Mouse (Mus musculus) kidney, postnatal 0 days (tissue): ENCODE measurements around the gene Pacrg. TPM values are rescaled to one million over a fixed set of nuclear protein-coding genes. Genes with fewer than 3 reads are reported as not detected.

Experiments used
- ATAC-seq: fragments of 200-750 bp; cut with Nextera tagmentation; replicated peaks from 2 replicates; pipeline ENCODE4 v1.8.0; 2017; ENCODE audit warnings: low read depth, moderate number of reproducible peaks, moderate TSS enrichment, moderate library complexity; ENCODE audit not compliant: low FRiP score
- DNase-seq: peaks from one replicate; pipeline ENCODE4 v3.0.0-alpha.2; 2016; ENCODE audit warnings: low spot score
- H3K27ac ChIP-seq: fragments of 300-500 bp; sonication (generic); 2 replicates; pipeline ENCODE4 v1.5.1; 2014; ENCODE audit warnings: mild to moderate bottlenecking
- H3K27me3 ChIP-seq: fragments of 300-500 bp; sonication (generic); 2 replicates; pipeline ENCODE4 v1.6.1; 2014; ENCODE audit warnings: low read length, mixed read lengths; ENCODE audit not compliant: insufficient read depth
- H3K36me3 ChIP-seq: fragments of 300-500 bp; sonication (generic); 2 replicates; pipeline ENCODE4 v1.6.1; 2014; ENCODE audit warnings: low read length, mixed read lengths; ENCODE audit not compliant: insufficient read depth
- H3K4me1 ChIP-seq: fragments of 300-500 bp; sonication (generic); replicated peaks from 2 replicates; pipeline ENCODE4 v1.6.1; 2014; ENCODE audit warnings: antibody characterized with exemption, low read length, mixed read lengths; ENCODE audit not compliant: insufficient read depth
- H3K4me2 ChIP-seq: fragments of 300-500 bp; sonication (generic); 2 replicates; pipeline ENCODE4 v1.6.1; 2014; ENCODE audit warnings: mild to moderate bottlenecking, low read length, moderate library complexity, mixed read lengths
- H3K4me3 ChIP-seq: fragments of 300-500 bp; sonication (generic); replicated peaks from 2 replicates; pipeline ENCODE4 v1.5.1; 2014; ENCODE audit warnings: low read depth, low read length
- H3K9ac ChIP-seq: fragments of 300-500 bp; sonication (generic); 2 replicates; pipeline ENCODE4 v1.6.1; 2014; ENCODE audit warnings: low read depth, low read length
- H3K9me3 ChIP-seq: fragments of 300-500 bp; sonication (generic); replicated peaks from 2 replicates; pipeline ENCODE4 v1.6.1; 2016; ENCODE audit warnings: low read length, inconsistent platforms, mixed read lengths
- CTCF ChIP-seq: IDR thresholded peaks from 2 replicates; pipeline ENCODE4 v1.5.1; 2016; ENCODE audit warnings: antibody characterized with exemption, low read depth, mild to moderate bottlenecking, moderate library complexity
- WGBS: fragments of 180-500 bp; shearing (Covaris S2); extraction: QIAGEN DNeasy Blood & Tissue Kit; methylation state at CpG from one replicate; pipeline ENCODE4 v1.1.7; 2014; 5-methylcytosine and 5-hydroxymethylcytosine counted together
- polyA plus RNA-seq: library from polyadenylated mRNA; unstranded; fragments of >200 nt; fragmentation: Nextera tagmentation; extraction: Ambion mirVana; gene quantifications from 2 replicates; pipeline ENCODE4 v1.2.1, GENCODE M21; 2015

Gene Pacrg
- polyA plus RNA-seq, 1 experiment from 2014 or later, result 3.1 TPM

DNA sequence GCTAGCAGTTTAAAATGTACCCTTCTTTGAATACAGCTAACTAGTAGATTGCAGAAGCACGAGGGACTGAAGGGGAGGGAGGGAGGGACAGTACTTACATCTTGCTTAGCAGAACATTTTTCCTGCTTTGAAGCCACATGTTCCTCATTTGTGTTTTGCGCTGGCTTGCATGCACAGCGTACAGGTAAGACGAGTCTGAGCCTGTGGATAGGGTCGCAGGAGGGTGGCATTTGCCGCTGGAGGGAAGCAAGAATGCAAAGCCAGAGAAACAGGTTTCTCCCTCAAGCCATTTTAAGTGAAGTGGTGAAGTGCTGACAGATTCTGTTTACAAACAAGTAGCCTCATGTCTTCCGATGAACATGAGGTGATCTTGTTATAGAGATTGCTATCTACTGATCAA, 306.6 kb downstream of the Pacrg start:
- TF ChIP-seq CTCF, result no peak
- Histone ChIP-seq H3K27ac (no peak overlapping the region), H3K9ac (no peak overlapping the region), H3K4me2 (no peak overlapping the region), H3K36me3 (no peaks in the 10 kb centered on the region), H3K4me1 (no peaks in the 10 kb centered on the region), H3K9me3 (no peaks in the 10 kb centered on the region), H3K27me3 (no peaks in the 10 kb centered on the region), H3K4me3 (no peak overlapping the region)
- ATAC-seq, result no peak
- no peak for DNase-seq
- 72% methylated on average over 7 of the region's 7 CpGs for WGBS

DNA sequence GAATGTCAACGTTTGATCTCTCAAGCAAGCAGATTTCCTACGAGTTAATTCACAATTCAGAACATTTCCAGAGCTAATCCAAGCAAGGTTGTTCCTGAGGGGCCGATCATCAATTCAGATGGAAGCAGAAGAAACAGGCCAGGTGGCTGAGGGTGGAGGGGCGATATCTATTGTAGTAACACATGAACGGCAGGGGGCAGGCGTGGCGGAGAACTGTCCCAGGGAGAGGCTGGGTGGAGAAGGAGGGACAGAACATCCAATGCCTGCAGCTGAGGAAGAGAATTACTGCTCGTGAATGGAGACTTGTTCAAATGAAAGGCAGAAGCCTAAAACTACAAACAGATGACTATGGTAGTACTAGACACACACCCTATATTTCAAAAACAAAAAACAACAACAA, 309.1 kb downstream of the Pacrg start:
- Histone ChIP-seq H3K9ac (no peak overlapping the region), H3K27me3 (no peaks in the 10 kb centered on the region), H3K9me3 (no peaks in the 10 kb centered on the region), H3K4me3 (no peak overlapping the region), H3K27ac (no peak overlapping the region), H3K4me1 (no peaks in the 10 kb centered on the region), H3K4me2 (no peak overlapping the region), H3K36me3 (no peaks in the 10 kb centered on the region)
- peak; percentile 68 for TF ChIP-seq CTCF
- DNase-seq (peak; percentile 69), ATAC-seq (no peak)
- 31% methylated on average over 8 of the region's 8 CpGs for WGBS

DNA sequence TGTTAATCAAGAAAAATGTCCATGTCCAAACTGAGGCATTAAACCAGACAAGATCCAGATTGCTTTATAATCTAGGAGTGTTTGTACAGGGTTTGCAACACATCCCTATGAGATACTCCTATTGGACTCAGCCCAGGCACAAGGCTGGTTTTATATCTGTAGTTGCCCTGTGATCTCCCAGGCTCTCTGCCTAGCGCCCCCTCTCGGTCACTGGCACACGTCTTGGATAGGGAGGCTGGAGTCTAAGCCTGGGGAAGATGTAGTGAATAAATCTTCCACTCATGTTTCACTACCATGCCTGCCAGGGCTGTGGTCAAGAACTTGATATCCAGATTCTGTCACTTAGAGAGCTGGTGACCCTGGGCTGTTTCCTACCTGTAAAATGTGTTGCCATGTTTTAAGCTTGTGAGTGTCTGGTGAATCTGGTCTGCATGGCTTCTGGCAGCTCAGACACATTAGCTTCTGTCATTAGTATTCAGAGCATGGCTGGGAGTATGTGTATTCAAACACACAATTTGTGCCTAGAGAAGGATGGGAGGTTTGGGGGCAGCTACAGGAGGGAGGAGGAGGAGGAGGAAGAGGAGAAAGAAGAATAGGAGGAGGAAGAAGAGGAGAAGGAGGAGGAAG, 310.7 kb downstream of the Pacrg start:
- Histone ChIP-seq H3K4me3 (no peak overlapping the region), H3K27ac (no peak overlapping the region), H3K36me3 (no peaks in the 10 kb centered on the region), H3K9me3 (no peaks in the 10 kb centered on the region), H3K27me3 (no peaks in the 10 kb centered on the region), H3K4me2 (no peak overlapping the region), H3K9ac (no peak overlapping the region), H3K4me1 (no peaks in the 10 kb centered on the region)
- DNase-seq (peak; percentile 43), ATAC-seq (no peak)
- 37% methylated on average over 3 of the region's 3 CpGs for WGBS
- peak; percentile 52 for TF ChIP-seq CTCF

DNA sequence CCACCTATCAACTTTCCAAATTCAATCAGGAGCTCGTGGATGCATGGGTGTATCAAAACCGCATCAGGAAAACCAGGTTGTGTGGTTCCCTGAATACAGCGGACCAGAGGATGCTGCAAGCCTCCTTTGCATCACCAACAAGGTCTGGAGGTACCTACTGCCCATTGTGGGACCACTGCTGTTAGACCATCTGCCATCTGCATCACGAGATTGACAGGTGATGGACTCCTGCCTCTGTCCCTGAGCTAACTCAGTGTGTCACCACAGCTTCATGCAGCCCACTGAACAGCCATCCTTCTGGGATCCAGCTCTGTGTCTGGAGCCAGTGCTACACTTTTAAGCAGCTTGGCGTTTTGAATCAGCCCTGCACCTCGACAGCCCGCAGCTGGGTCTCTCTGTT, 318.8 kb downstream of the Pacrg start:
- no peaks in the 10 kb centered on the region for H3K36me3 ChIP-seq
- no peak overlapping the region for H3K4me3 ChIP-seq
- H3K9ac ChIP-seq, result no peak overlapping the region
- DNase-seq, result no peak
- no peak overlapping the region for H3K27ac ChIP-seq
- WGBS, result 87% methylated on average over 7 of the region's 7 CpGs
- H3K27me3 ChIP-seq, result no peaks in the 10 kb centered on the region
- H3K4me1 ChIP-seq, result no peaks in the 10 kb centered on the region
- no peak overlapping the region for H3K4me2 ChIP-seq
- TF ChIP-seq CTCF, result no peak
- no peak for ATAC-seq
- no peaks in the 10 kb centered on the region for H3K9me3 ChIP-seq

DNA sequence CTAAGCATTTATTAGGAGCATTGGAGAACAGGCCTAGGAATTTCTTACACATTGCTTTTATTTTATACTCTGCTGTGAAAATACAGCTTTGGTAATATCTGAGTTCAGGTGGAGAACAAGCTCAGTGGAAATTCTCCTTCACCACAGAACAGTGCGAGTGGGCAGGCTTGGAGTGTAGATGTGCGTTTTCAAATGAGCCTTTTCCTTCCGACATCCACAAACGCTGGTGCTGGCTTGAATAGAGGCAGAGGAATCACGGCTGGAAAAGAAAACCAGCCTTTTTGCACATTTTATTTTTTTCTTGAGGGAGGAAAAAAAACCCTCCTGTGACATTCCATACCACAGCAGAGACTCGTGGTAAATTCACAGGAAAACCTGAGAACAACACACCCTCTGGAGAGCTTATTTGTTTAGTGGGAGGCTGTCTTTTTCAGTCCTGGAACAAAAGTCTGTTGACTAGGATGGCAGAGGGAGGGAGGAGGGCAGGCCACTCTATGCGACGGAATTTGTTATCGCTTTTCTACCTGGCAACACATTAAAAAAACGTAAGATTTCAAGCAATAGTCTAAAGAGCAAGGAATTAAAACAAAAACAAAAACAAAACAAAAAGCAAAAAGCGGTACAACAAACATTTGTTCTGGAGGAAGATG, 320.5 kb downstream of the Pacrg start:
- no peak overlapping the region for H3K4me2 ChIP-seq
- no peaks in the 10 kb centered on the region for H3K36me3 ChIP-seq
- no peaks in the 10 kb centered on the region for H3K9me3 ChIP-seq
- DNase-seq, result no peak
- no peaks in the 10 kb centered on the region for H3K4me1 ChIP-seq
- no peak overlapping the region for H3K27ac ChIP-seq
- no peak for ATAC-seq
- 0 out of 2 replicates have a peak, but pooled peaks have one; percentile 27 for TF ChIP-seq CTCF
- H3K4me3 ChIP-seq, result no peak overlapping the region
- no peaks in the 10 kb centered on the region for H3K27me3 ChIP-seq
- H3K9ac ChIP-seq, result no peak overlapping the region
- 37% methylated on average over 11 of the region's 11 CpGs for WGBS

DNA sequence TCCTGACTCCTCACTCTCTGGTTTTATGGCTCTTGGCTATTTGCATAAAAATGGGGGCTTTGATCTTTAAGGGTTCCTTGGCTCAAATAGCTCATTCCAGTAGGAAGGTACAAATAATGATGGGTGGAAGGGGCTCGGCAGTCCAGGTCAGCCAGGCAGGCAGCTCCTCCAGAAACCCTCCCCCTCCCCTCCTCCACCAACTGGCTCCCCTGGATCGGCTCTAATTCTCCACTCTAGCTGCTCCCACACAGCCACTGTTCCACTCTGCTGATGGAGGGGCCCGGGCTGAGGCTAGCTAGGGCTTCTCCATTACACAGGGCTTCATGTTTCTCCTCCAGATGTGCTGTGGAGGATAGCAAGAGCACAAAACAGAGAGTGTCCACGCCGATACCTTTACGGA, 325.3 kb downstream of the Pacrg start:
- Histone ChIP-seq H3K4me2 (peak overlapping the region; percentile 10; the same call in 1 of the 2 replicates), H3K36me3 (no peaks in the 10 kb centered on the region), H3K9ac (no peak overlapping the region), H3K27me3 (no peaks in the 10 kb centered on the region), H3K9me3 (no peaks in the 10 kb centered on the region), H3K27ac (peak overlapping the region; percentile 47; the same call in 1 of the 2 replicates), H3K4me3 (no peak overlapping the region), H3K4me1 (0 out of 2 replicates have a peak, but pooled peaks cover 5% of the 10 kb centered on the region)
- TF ChIP-seq CTCF, result no peak
- peak; percentile 94 for DNase-seq
- WGBS, result 24% methylated on average over 6 of the region's 6 CpGs
- peak; percentile 80 for ATAC-seq
